Mouse (Mus musculus) activated CD4-positive, CD25-positive, alpha-beta regulatory T cell, adult 4 months (primary cell): ENCODE results near the gene Cyp2a12. TPM values are rescaled to one million over a fixed set of nuclear protein-coding genes. Genes with fewer than 3 reads are reported as not detected.
"Not testable (repeated sequence)": the region's sequence is repeated elsewhere in the genome, so short reads cannot be mapped to it uniquely, and the experiment has no call there.

Experiments
- ATAC-seq: one replicate; pipeline ENCODE4 v1.8.0; 2017
- polyA plus RNA-seq, 2 experiments: library from polyadenylated mRNA; unstranded; fragments of 100-300 nt; shearing (Covaris generic); gene quantifications; one replicate each; pipeline ENCODE4 v1.2.1; 2017

The Cyp2a12 gene
- polyA plus RNA-seq, result not detected

DNA sequence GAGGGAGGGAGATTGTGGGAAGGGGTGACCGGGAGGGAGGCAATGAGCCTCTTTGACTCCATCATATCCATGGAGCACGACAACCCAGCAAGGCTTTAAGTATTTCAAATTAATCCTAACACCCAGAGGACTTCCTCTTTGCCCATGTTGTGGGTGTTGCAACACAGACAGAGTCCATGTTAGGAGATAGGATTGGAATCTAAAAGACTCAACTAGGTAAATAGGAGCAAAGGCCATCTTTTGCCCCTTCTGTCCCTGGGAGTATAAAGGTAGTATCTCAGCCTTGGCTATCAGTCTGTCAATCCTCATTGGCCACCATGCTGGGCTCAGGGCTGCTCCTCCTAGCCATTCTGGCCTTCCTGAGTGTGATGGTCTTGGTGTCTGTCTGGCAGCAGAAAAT lies at the start of gene Cyp2a12:
Gene Cyp2a12 (plus strand): TSS at position 293 of the 400 bp plus-strand sequence.
- ATAC-seq, result no peak

- ATAC-seq, result not testable (repeated sequence)
These were observed 47.4 kb upstream of the Cyp2a12 start for GRCm38 (mm10) chr7:26981464-26981863.

DNA sequence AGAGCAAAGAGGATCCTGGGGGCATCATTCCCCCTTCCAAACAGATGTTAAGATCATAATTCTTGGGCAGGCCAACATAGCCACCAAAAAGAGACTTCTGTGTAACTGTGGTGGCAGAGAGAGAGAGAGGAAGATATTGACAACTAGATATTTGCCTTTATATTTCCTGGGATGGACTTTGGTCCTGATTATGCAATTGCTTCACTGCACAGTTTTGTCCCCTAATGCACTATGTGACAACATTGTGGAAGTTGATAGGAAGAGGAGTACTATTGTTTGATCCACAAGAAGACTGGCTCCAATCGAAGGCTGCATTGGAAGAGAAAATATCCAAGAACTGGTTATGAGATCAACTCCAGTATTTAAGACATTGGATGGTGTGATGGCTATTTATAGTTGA lies 46.9 kb upstream of the Cyp2a12 start:
- ATAC-seq, result not testable (repeated sequence)

- ATAC-seq, result no peak
These were observed 46.3 kb upstream of the Cyp2a12 start for GRCm38 (mm10) chr7:26982551-26982950.

- not testable (repeated sequence) for ATAC-seq
These were observed 45.7 kb upstream of the Cyp2a12 start for GRCm38 (mm10) chr7:26983151-26983550.

DNA sequence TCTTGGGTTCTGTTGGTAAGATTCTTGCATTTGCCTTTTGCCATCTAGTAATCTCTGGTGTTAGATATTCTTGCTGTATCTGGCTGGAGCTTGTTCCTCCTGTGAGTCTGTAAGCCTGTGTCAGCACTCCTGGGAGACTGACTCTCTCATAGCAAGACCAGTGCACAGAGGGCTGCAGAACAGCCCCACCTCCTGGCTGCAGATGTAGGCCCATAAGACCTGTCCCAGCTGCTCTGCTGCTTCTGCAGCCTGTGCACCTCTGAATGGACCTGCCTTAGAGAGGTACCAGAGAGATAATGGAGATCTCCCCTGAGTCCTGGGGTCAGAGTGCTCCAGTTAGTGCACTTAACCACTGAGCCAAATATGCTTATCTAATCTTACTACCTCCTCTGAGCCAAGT lies 2.3 kb upstream of the Cyp2a12 start:
- not testable (repeated sequence) for ATAC-seq

DNA sequence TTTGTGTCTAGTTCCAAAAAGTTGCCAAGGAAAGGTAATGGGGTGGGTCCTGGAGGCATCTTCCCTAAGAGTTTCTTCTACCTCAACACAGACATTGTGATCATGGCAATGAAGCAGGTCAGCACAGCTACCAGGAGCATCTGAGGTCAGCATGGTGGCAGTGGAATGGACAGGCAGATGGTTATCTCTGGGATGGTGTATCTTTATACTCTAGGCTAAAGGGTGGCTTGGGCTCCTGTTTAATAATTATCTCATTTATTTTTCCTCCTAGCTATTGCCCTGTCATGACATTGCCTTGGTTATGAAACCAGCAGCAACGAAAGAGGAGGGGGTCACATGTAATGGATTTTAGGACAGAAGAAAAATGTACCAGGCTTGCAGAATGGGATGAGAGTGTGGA lies 20.0 kb downstream of the Cyp2a12 start:
- not testable (repeated sequence) for ATAC-seq

DNA sequence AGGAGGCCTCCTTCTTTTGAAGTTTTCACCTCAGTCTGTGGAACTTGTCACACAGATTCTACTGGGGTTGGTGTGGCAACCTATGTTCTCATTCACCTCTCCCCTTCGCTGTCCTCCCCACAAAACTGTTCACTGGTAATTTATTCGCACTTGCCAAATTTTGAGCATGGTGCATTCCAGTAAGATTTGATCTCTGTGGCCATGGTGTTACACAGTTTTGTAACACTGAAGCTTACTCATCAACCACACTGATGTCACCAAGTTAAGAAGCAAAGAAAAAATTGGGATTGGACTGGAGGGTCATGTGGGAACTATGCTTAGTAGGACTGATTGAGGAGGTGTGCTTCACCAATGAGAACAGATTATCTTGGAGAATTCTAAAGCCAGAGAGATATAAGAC lies 30.5 kb downstream of the Cyp2a12 start:
- not testable (repeated sequence) for ATAC-seq

DNA sequence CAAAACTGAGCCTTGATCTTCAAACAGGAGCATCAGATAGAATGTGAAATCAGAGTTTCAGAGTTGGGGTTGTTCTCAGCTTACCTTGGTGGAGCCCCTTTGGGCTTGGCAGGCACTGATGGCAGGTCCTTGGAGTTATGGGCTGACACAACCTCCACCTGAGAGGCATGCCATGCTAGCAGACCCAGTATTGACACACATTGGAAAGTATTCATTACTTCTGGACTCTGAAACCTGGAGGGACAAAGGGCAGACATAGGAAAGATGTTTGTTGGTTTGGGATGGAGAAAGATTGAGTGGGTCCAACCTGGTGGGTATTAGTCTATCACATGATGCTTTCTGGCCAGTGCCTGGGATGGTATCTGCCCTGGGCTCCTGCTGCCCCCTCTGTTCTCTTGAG lies 31.0 kb downstream of the Cyp2a12 start:
- ATAC-seq, result not testable (repeated sequence)

GRCm38 (mm10) chr7:27078641-27079040 lies 49.8 kb downstream of the Cyp2a12 start:
- no peak for ATAC-seq

DNA sequence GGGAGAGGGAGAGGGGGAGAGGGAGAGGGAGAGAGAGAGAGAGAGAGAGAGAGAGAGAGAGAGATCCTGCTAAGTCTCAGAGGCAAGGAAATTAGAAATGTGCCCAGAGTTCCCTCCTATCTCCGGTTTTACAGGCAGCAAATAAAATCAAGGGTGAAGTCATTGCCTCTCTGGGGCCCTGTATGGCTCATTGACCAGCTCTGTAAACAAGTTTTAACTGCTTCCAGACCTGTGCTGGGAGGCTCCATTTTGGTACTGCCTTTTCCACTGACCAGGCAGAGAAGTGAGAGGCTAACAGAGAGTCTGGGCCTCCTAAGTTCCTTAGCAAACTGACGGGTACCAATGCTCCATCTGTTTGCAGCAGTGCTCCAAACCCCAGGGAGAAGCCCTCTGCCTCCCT lies 52.7 kb downstream of the Cyp2a12 start:
- no peak for ATAC-seq

Other genes starting within 250 kb of the Cyp2a12 start
- gene Cyp2g1, start 220.2 kb upstream of the Cyp2a12 start, polyA plus RNA-seq, result not detected
- not detected for gene Cyp2a5, start 193.8 kb upstream of the Cyp2a12 start, polyA plus RNA-seq
- not detected for gene Cyp2a22, start 89.7 kb upstream of the Cyp2a12 start, polyA plus RNA-seq
- not detected for gene Cyp2f2, start 90.8 kb downstream of the Cyp2a12 start, polyA plus RNA-seq
- gene Cyp2t4, start 124.6 kb downstream of the Cyp2a12 start, polyA plus RNA-seq, result under 1 TPM in 1 of 2 experiments, not detected in 1; 0.41 TPM
- gene Egln2, start 137.7 kb downstream of the Cyp2a12 start, polyA plus RNA-seq, result 10 to 100 TPM; 12.4 to 14.3 TPM
- 100 to 1,000 TPM; 126 to 166 TPM for gene Rab4b, start 149.8 kb downstream of the Cyp2a12 start, polyA plus RNA-seq
- gene Gm21983, start 152.0 kb downstream of the Cyp2a12 start, polyA plus RNA-seq, result under 1 TPM in 1 of 2 experiments, not detected in 1; 0.52 TPM
- gene Mia, start 152.1 kb downstream of the Cyp2a12 start, polyA plus RNA-seq, result under 1 TPM in 1 of 2 experiments, not detected in 1; 0.34 TPM
- 1 to 10 TPM; 4.2 to 4.5 TPM for gene BC024978, start 166.7 kb downstream of the Cyp2a12 start, polyA plus RNA-seq
- 100 to 1,000 TPM in 1 of 2 experiments, 10 to 100 TPM in 1; 74.6 to 109 TPM for gene Snrpa, start 167.2 kb downstream of the Cyp2a12 start, polyA plus RNA-seq
- gene Itpkc, start 199.6 kb downstream of the Cyp2a12 start, polyA plus RNA-seq, result 1 to 10 TPM; 1.3 to 1.5 TPM
- gene Coq8b, start 203.9 kb downstream of the Cyp2a12 start, polyA plus RNA-seq, result 10 to 100 TPM in 1 of 2 experiments, 1 to 10 TPM in 1; 6.3 to 12.5 TPM
- not detected for gene Numbl, start 229.4 kb downstream of the Cyp2a12 start, polyA plus RNA-seq